Mouse (Mus musculus) frontal cortex, adult (tissue): ENCODE results near the gene Pebp1.
"Not testable (repeated sequence)": the region's sequence is repeated elsewhere in the genome, so short reads cannot be mapped to it uniquely, and the experiment has no call there.

Experiments
- ATAC-seq: cut with Nextera tagmentation; 2 replicates; pipeline ENCODE4 v1.9.2; 2017; ENCODE audit warnings: mild to moderate bottlenecking, moderate library complexity, mixed read lengths; ENCODE audit not compliant: low TSS enrichment

Pebp1 gene

DNA sequence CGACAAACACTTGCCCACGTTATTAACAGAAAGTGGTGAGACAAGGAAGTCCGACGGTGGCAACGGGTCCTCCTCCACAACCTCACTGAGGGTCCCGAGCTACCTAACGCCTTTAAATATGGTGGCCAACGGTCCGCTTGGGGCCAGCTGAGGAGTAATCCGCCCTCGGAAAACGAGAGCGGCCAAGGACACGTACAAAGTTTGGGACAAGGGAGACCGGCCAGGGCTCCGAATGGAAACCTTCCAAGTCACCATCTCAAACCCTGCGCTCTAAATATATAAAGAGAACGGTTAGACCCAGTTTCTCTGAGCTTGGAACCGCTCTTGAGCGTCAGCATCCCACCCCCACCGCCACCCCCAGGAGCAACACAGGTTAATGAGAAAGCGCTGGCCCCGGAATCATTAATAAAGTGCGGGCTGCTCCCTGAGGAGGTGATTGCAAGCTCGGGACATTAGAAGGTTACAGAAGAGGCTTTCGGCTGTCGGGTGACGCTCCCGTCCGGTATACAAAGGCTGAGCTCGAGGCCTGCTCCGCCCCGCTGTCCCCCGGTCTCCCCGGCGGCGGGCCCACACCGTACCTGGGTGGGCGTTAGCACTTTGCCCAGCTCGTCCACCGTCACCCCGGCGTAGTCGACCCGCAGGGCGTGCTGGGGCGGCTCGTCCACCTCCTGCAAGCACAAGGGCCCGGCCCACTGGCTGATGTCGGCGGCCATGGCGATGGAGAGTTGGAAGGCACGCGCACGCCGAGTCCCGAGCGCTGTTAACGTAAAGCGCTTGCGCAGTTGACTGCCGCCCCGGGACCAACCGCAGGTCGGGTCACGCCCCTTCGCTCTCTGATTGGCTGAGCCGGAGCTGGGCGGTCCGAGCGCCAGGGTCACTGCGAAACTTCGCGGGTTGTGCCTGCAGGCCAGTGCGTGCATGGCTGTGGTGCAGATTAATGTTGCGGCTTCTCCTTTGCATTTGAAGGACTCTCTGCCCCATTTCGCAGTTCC is at the start of gene Pebp1:
TSS of gene Pebp1 (minus strand) at position 795 of the 992 bp plus-strand sequence.
- ATAC-seq: peak; percentile 96

DNA sequence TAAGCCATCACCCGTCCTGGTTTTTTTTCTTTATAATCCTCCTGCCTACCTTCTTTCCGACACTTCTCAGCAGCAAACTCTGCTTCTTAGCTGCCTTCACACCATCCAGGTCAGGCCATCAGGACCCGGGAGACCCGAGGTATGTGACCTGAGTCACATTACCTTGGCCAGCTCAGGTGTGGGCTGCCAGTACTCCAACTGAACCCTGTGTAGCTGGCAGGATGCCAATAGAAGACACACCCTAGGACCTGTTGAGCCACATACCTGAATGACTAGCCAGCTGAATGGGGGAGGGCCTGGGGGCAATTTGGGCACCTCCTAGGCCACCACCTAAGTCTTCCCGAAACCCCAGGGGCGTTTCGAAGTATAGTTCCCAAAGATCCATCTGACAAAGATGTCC is 43.0 kb upstream of the Pebp1 start:
- no peak for ATAC-seq

- no peak for ATAC-seq
Measured at GRCm38 (mm10) chr5:117326408-117326807, 39.0 kb upstream of the Pebp1 start.

DNA sequence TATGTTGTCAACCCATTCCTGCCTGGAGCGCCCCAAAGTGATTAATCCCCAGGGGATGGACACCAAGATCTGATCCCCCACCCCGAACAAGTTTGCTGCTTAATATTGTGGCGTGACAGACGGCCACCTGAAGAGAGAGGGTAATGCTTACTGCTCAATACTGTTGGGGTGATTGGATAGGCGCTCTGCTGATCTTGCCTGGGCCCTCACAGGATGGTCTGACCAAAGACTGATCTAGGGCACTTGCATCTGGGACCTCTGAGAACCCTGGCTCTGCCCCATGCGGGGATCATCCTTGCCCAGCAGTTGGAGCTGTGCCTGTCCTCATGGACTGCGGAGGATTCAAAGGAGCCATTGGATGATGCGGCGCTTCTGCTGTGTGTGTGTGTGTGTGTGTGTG is 36.3 kb upstream of the Pebp1 start:
- ATAC-seq: no peak

GRCm38 (mm10) chr5:117318741-117319629 is 31.6 kb upstream of the Pebp1 start, which contains the start of gene Vsig10:
Vsig10 (plus strand) TSS chr5:117319083.
- ATAC-seq: peak; percentile 88

DNA sequence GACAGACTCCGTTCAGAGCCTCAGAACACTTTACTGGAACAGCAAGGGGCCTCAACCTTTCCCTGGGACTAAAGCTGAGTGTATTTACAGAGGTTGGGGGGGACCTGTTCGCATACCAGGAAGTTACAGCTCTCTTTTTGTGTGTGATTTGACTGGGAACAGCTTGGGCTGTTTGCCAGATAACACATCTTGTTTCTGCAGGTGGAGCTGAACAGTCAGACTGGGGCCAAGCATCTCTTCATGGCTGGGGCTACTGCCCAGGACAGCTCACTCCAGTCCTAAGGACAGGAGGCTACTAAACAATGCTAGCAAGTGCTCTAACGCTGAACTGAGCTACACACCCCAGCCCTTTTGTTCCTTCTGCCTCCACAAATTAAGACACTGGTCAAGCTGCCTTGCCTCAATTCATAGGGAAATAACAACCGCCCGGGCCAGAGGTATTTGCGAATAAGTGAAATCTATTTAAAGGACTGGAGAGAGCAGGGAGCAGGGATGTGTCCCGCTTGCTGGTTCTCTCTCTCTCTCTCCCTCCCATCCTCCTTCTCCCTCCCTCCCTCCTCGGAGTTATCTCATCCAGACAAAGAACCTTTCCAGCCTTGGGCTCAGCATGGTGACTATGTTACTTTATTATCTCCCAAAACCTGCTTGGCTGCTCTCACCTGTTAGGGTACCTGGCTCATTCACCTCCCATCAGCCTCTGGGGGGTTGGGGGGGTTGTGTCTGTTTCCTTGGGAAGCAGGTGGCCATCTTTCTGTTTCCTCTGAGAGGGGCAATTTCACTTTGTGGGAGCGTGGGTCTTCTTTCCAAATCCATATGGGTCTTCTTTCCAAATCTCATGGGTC is 27.4 kb upstream of the Pebp1 start:
- ATAC-seq: no peak

GRCm38 (mm10) chr5:117313909-117314308 is 26.5 kb upstream of the Pebp1 start:
- no peak for ATAC-seq

- ATAC-seq: no peak
Measured at GRCm38 (mm10) chr5:117313420-117313819, 26.0 kb upstream of the Pebp1 start.

DNA sequence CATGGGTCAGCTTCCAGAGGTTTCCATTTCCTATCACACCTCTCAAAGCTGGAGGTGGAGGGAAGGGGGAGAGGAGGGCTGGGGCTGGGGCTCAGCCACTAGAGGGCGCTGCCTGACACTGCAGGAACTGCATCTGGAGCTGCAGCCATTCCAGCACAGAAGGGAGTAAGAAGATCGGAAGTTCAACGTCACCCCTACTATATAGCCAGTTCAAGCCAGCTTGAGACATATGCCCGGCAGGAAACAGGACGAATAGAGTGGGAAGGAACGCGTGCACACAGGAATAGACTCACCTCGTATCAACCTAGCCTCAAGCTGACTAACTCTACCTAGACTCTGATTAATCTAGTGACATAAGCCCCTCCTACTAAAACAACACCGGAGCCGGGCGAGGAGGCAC is 20.3 kb upstream of the Pebp1 start:
- ATAC-seq: peak; percentile 50; the same call in 1 of the 2 replicates

- ATAC-seq: no peak
Measured at GRCm38 (mm10) chr5:117306826-117307225, 19.4 kb upstream of the Pebp1 start.

GRCm38 (mm10) chr5:117305754-117306153 is 18.3 kb upstream of the Pebp1 start:
- ATAC-seq: no peak

- ATAC-seq: peak; percentile 64; the same call in 1 of the 2 replicates
Measured at GRCm38 (mm10) chr5:117304947-117305346, 17.5 kb upstream of the Pebp1 start.

- no peak for ATAC-seq
Measured at GRCm38 (mm10) chr5:117303691-117304579, 16.5 kb upstream of the Pebp1 start.

GRCm38 (mm10) chr5:117302899-117303298 is 15.5 kb upstream of the Pebp1 start:
- no peak for ATAC-seq

DNA sequence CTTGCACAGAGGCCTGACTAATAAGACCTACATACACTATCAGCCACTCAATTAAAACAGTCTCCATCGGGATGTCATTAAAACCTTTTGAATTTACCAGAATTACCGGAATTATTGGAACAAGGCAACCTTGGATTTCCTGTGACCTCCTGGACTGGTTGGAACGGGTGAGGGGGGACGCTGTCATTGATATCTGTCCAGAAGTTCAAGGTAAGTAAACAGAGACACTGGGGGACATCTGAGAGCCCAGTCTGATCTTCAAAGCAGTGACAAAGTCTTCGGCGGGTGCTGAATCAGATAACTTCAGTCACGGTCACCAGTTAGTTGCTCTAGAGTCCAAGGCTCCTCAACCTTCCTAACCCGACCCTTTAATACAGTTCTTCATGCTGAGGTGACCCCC is 7.6 kb upstream of the Pebp1 start:
- ATAC-seq: no peak

DNA sequence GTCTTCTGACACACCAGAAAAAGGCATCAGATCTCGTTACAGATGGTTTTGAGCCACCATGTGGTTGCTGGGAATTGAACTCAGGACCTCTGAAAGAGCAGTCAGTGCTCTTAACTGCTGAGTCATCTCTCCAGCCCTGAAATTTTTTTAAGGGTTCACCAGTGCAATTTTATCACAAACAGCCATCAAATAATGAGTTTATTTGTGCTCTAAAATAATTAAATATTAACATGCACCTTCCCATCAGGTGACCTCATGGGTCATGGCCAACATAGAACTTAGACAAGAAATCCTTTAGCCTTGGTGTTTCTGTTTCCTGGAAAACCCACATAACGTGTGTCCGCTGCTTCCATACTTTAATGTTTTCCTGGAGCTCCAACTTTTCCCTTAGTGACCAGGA is 6.4 kb upstream of the Pebp1 start:
- not testable (repeated sequence) for ATAC-seq

DNA sequence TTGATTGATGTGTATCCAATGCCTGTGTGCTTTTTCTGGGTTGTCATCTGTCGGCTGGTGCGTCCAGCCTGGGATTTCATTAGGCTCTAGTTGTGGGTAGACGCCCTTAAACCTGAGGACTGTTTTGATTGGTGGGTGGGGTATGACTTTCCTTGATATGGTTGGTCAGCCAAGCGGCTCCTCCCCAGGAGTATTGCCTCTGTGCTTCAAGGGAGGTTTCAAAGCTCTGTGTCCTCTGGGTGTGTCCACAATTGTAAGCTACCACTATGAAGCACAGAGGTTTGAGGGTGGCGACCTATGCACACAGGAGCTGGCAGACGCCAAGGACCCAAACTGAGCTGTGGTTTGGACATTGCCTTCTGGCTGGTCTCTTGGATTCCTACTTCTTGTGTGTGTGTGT is 5.1 kb upstream of the Pebp1 start:
- no peak for ATAC-seq

GRCm38 (mm10) chr5:117291312-117291711 is 3.9 kb upstream of the Pebp1 start:
- ATAC-seq: no peak

DNA sequence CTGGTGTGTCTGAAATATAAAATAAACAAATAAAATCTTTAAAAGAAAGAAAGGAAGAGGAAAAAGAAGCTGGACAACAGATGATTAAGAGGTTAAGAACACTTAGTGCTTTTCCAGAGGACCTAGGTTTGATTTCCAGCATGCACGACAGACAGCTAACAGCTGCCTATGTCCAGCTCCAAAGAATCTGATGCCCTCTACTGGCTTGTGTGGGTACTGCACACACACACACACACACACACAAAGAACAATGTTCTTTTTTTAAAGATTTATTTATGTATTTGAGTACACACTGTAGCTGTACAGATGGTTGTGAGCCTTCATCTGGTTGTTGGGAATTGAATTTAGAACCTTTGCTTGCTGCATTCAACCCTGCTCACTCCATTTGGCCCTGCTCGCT is 2.7 kb upstream of the Pebp1 start:
- ATAC-seq: no peak

DNA sequence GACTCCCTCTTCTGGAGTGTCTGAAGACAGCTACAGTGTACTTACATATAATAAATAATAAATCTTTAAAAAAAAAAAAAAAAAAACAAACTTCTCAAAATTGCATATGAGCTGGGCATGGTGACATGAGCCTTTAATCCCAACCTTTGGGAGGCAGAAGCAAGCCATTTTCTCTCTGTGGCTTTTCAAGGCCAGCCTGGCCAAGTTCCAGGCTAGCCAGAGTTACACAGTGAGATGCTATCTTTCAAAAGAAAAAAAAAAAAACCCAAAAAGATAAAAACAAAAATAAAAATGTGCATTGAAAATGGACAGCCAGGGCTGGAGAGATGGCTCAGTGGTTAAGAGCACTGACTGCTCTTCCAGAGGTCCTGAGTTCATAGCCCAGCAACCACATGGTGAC is 2.2 kb upstream of the Pebp1 start:
- ATAC-seq: no peak
